Mouse (Mus musculus) urinary bladder, postnatal 25 days (tissue): ENCODE results near the gene Stoml2.

Experiments used
- DNase-seq: peaks from one replicate; pipeline ENCODE4 v3.0.0; 2022; ENCODE audit warnings: low spot score

The Stoml2 gene

GRCm38 (mm10) chr4:43031237-43031995, at the start of gene Stoml2:
Stoml2 (minus strand) TSS chr4:43031710.
- DNase-seq = peak; percentile 82

DNA sequence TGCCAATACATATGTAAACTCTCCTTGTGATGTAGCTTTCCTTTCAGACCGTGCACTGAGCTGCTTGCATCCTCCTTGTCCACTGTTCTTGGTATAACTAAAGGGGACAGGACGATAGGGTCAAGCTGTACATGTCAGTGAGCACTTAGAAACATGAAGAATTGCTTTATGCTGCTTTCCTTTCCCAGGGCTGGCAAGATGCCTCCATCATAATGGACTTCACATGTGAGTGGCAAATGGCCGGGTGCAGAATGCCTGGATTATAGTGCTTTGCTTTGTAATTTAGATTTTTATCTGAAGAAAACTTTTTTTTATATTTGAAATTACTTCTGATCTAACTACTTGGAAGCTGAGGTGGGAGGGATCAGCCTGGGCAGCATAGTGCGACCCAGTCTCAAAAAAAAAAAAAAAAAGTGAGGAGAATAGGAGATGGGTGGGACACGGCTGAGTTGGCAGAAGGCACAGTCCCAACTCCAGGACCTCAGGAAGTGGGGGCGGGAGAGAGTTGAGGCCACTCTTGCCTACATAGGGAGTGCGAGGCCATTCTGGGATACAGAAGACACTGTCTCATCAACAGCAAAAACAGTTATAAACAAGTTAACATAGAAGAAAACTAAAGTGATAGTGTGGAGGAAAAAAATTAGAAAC, 46.7 kb upstream of the Stoml2 start:
- no peak for DNase-seq

DNA sequence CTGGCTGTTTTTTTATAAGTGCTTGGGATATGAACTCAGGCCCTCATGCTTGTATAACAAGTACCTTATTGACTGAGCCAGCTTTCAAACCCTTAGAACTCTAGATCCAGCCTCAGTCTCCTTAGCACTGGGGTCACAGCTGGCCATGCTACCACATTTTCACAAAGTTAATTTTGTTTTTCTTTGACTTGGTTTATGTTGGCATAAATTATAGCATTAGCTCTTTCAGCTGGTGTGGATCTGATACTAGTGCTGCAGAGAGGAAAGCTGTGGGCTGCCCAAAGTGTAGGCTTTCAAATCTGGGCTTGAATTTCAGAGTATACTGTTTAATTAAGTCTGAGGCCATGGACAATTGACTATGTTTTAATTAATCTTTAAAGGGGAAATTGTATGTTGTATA, 43.4 kb upstream of the Stoml2 start:
- DNase-seq = no peak

GRCm38 (mm10) chr4:43065471-43065870, 34.0 kb upstream of the Stoml2 start:
- no peak for DNase-seq

DNA sequence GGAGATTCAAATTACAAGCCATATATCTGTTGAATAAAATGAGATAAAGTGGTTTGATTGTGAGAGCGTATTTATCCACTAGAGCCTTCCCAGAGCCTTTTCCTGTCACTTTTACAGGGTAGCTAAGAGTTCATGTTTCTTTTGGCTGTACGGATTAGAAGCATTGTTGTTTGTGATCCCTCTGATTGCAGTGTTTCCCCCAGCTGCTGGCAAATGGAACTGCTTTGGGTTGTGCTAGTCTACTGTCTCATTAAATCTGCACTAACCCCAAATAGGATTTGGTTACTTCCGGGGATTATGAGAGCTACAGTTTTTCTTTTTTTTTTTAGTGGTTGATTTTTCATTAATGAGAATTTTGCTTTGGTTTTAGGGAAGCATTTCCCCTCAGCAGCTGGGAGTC, 28.8 kb upstream of the Stoml2 start:
- no peak for DNase-seq

- DNase-seq = no peak
Observed at GRCm38 (mm10) chr4:43059697-43060096, 28.2 kb upstream of the Stoml2 start.

DNA sequence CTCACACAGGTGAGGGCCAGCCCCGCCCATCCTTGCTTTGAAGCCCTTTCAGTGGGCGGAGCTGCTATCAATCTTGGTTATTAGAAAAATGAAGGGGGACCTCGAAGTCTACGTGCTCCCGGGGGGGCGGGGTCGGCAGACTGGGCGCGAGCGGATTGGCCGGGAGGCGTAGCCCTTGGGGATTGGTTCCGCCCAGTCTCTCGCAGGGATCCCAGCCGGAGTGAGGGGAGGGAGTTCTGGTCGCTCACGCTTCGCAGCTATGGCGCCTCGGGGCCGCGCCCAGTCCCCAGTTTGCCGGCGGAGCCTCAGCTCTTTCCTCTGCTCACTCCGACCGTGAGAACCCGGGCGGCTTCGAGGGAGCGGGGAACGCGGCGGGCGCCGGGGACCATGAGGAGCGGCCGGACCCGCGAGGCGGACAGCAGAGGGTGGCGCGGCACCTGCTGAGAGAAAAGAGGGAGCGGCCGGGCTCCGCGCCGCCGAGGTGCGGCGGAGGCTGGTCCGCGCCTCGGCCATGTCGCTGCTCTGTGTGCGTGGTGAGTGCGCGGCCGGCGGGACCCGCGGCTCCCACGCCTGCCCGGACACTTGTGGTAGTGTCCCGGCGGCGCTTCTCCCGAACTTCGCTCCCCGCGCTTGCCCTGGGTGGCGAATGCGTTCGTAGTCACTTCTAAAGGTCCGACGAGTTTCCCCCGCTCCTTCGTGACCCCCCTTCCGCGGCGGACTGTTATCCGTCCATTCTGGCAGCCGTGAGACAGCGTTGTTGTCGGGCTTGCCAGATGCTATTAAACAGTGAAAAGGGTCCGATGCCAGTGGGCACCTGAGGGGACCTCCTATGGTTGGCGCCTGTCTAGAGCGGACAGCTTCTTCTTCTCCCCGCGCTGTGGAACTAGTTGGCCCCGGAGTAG, 27.5 kb upstream of the Stoml2 start, which contains the start of gene Unc13b:
TSS of gene Unc13b (plus strand) at position 201 of the 902 bp plus-strand sequence.
- DNase-seq = peak; percentile 79

- DNase-seq = no peak
Observed at GRCm38 (mm10) chr4:43058392-43058752, 26.9 kb upstream of the Stoml2 start.

DNA sequence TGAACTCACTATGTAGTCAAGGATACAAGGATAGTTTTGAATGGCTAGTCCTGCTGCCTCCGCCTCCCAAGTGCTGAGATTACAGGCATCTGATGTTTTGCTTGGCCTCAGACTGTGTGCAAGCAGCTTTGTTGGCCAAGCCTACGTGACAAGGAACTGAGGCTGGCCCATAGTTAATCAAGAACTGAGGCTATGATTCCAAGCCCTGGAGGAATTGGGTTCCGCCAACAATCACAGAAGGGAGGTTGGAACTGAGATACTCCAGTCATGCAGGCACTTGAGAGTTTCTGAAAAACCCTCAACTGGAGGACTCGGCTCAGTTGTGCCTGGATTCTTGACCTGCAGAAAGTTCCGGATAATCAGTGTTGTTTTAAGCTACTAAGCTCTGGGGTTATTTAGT, 26.1 kb upstream of the Stoml2 start:
- DNase-seq = no peak

- no peak for DNase-seq
Observed at GRCm38 (mm10) chr4:43052627-43053026, 21.1 kb upstream of the Stoml2 start.

DNA sequence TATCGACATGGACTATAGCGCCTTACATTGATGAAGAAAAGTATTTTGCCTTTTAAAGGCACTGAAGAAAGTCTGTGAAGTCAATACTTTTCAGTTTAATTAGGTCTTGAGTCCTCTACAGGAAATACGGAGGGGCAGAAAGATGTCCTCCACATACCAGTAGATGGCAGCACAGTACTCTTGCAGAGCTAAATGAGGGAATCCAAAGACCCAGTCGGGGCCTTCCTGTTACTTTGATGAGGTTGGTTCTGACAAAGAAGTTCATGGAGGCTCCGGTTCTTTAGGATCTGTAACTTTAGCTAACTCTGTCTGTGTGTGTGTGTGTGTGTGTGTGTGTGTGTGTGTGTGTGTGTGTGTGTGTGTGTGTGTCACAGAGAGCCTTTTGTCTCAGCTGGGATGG, 15.7 kb upstream of the Stoml2 start:
- peak; percentile 42 for DNase-seq

DNA sequence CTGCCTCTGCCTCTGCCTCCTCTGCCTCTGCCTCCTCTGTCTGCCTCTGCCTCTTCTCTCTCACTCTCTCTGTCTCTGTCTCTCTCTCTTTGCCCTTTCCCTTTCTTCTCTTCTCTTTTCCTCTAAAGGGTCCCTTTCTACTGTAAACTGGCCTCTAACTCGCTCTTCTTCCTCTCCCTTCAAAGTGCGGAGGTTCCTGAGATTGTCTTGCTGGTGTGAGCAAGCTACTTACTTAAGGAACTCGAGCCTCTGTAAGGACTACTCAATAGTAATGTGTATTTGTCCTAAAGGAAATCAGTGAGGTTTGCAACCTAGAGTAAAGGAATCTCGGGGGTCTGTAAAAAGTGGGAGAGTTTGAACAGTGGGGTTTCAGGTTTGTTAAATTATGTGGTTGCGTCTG, 15.1 kb upstream of the Stoml2 start:
- no peak for DNase-seq

DNA sequence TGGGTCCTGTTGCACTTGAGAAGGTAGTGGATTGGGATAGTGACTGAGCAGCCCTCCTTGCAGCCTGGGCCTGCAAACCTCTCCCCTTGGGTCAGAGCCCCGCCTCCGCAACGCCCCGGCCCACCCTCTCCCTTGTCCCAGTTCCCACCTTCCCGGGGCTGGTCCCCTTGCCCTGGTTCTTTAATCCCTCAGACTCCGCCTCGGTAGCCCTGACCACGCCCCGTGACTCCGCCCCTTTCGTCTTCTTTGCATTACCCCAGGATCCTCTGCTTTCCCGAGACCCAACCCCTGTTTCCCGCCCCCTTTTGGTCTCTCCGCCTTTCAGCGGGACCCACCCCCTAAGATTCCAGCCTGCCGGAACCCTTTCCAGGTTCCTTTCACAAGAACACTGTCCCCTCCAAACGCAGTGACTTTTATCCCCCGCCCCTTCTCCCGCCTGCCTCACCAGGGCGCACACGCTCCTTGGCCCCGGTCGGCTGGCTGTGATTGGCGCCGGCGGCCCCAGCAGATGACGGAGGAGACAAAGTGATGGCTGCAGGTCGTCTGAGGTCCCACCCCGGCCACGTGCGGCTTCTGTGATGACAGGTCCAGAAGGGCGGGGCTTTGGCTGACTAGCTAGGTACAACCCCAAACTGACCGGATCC, 14.3 kb upstream of the Stoml2 start, which contains the start of gene Fam214b:
TSS of gene Fam214b (minus strand) at position 562 of the 644 bp plus-strand sequence.
- peak; percentile 98 for DNase-seq

DNA sequence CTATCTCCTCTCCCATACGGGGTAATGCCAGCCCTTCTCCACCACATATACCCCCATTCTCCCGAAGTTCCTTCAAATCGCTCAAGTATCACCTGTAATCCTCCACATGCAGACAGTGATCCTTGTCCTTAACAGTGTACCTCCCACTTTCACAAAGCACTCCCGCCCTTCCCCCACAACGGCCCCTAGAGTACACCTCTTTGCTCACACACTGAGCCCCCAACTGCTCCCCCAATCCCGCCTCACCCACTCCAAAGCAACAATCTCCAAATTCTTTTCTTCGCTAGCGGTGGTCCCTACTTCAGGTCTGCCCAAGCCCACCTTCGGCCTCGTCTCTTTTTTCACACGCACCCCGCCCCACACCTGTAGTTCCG, 13.8 kb upstream of the Stoml2 start:
- no peak for DNase-seq

GRCm38 (mm10) chr4:43044673-43045072, 13.2 kb upstream of the Stoml2 start:
- DNase-seq = no peak

- no peak for DNase-seq
Observed at GRCm38 (mm10) chr4:43043644-43044357, 12.3 kb upstream of the Stoml2 start.

DNA sequence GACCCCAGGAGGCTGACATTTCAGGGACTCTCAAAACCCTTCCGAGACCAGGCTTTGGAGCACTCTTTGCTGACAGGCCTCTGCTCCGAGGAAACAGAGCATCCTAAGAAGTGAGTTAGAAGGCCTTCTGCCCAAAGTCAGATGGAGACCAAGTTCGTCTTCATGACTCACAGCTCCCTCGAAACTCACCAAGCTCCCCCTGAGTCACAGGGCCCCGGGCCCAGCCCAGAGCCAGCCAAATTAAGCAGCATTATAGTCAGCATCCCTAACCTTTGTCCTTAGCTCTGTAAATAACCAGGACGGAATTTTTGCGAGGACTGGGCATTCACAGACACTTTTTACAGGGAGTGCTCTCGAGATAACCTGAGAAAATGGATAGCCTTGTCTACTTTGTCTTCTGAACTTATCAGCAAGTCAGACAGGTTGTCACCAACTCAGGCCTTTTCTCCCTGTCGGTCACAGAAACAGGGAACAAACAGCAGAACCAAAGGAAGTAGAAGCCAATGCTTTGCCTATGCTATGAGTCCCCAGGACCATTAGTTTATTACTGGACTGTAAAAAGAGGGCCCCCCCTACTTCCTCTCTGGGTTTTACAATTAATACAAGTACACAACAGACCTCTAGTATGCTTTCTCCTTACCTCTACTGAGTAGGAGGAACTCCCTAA, 9.5 kb upstream of the Stoml2 start:
- no peak for DNase-seq

GRCm38 (mm10) chr4:43040114-43040572, 8.6 kb upstream of the Stoml2 start:
- peak; percentile 92 for DNase-seq

DNA sequence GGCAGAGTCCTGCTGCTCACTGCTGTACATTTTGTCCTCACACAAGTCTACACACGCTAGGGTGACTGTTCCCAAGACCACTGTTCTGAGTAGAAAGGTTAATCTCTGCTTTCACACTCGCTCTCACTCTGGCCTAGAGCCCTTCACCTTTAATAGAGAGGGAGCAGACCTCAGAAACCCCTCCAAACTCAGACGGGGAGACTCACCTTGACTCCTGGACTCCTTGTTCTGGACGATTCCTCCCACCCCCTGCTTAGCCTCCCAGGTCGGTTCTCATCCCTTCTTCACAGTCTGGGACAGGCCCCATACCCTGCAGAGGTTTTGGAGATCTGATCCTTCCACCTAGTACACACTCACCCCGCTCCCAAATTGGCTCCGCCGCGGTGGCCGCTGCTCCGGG, 8.1 kb upstream of the Stoml2 start:
- no peak for DNase-seq

GRCm38 (mm10) chr4:43038567-43039495, 7.3 kb upstream of the Stoml2 start:
- peak; percentile 38 for DNase-seq
